Comparison of ENCODE assay signal across 28 mouse cellular contexts in genomic region chr11:115884361-115884760, GRCm38 (mm10). TPM values are rescaled to one million over a fixed set of nuclear protein-coding genes. Genes with fewer than 3 reads are reported as not detected.
DNase-seq lines count a peak whose midpoint lies in the region; ATAC-seq lines count a peak whose summit lies in the region.
"Had no signal": no experiment of that assay in that cellular context is flagged by ENCODE, and none has a peak within 500 bp of the region (broad histone marks: within the 10 kb centered on the region; RNA-seq: fewer than 3 reads in every experiment).

No protein-coding gene starts in this region.

- H3K4me1 ChIP-seq in kidney, embryonic 15.5 days: peaks cover 18% of the 10 kb centered on the region
- H3K4me1 ChIP-seq in intestine, embryonic 16.5 days (ENCODE audit: control insufficient read depth, insufficient read depth, low read length): peaks cover 22% of the 10 kb centered on the region
- H3K4me1 ChIP-seq: embryonic facial prominence, embryonic 12.5 days; heart, embryonic 12.5 days; limb, embryonic 13.5 days; midbrain, embryonic 12.5 days; neural tube, embryonic 12.5 days had no signal

- no peaks in the 10 kb centered on the region for H3K9me3 ChIP-seq in kidney, embryonic 15.5 days (replicated peaks)
- no peaks in the 10 kb centered on the region for H3K9me3 ChIP-seq in intestine, embryonic 16.5 days (ENCODE audit: control insufficient read depth, low read length)
- H3K9me3 ChIP-seq: embryonic facial prominence, embryonic 12.5 days; heart, embryonic 12.5 days; limb, embryonic 13.5 days; megakaryocyte, embryonic 14.5 days; midbrain, embryonic 12.5 days; neural tube, embryonic 12.5 days had no signal

- peak; percentile 25 for DNase-seq in kidney, adult 18-20 months
- peak; percentile 62 for DNase-seq in ES-CJ7 (ENCODE audit: low read depth, low spot score)
- DNase-seq in yolk sac, embryonic 10.5 days (ENCODE audit: low spot score): peak; percentile 58
- DNase-seq in left cerebral cortex, adult 9 months (ENCODE audit: low spot score in 2 of 2): no peak
- DNase-seq: adrenal gland, postnatal 10 days; cerebellum, adult 11 months; cerebellum, adult 9-10 months; embryo, embryonic 11 days; heart, adult 2 months; kidney, postnatal 10 days; lung, postnatal 4 days; right cerebral cortex, adult 18-20 months had no signal

- no peak overlapping the region for H3K27ac ChIP-seq in kidney, embryonic 15.5 days
- H3K27ac ChIP-seq in intestine, embryonic 16.5 days (ENCODE audit: low read length): peak overlapping the region; percentile 69; the same call in 1 of the 2 replicates
- H3K27ac ChIP-seq: embryonic facial prominence, embryonic 12.5 days; heart, adult 2 months; hindbrain, embryonic 14.5 days; layer of hippocampus, adult 2 months; left cerebral cortex, adult 2 months; limb, embryonic 13.5 days; midbrain, embryonic 12.5 days; neural tube, embryonic 12.5 days had no signal

- peaks cover 23% of the 10 kb centered on the region for H3K27me3 ChIP-seq in kidney, embryonic 15.5 days
- H3K27me3 ChIP-seq in intestine, embryonic 16.5 days (replicated peaks; ENCODE audit: control insufficient read depth, insufficient read depth, low read length): no peaks in the 10 kb centered on the region

- no peaks in the 10 kb centered on the region for H3K36me3 ChIP-seq in kidney, embryonic 15.5 days
- H3K36me3 ChIP-seq in intestine, embryonic 16.5 days (ENCODE audit: control insufficient read depth, insufficient read depth, low read length): peaks cover 4% of the 10 kb centered on the region; the same call in 1 of the 2 replicates
- H3K36me3 ChIP-seq: embryonic facial prominence, embryonic 12.5 days; heart, embryonic 12.5 days; limb, embryonic 13.5 days; midbrain, embryonic 12.5 days; neural tube, embryonic 12.5 days had no signal

- no peak overlapping the region for H3K4me3 ChIP-seq in kidney, embryonic 15.5 days (replicated peaks)
- no peak overlapping the region for H3K4me3 ChIP-seq in intestine, embryonic 16.5 days (ENCODE audit: low read length)
- H3K4me3 ChIP-seq: embryonic facial prominence, embryonic 12.5 days; heart, adult 2 months; heart, embryonic 12.5 days; layer of hippocampus, adult 2 months; left cerebral cortex, adult 2 months; limb, embryonic 13.5 days; megakaryocyte, embryonic 14.5 days; midbrain, embryonic 12.5 days; myocyte; neural tube, embryonic 12.5 days had no signal

- 84% methylated on average over 3 of the region's 3 CpGs for WGBS in kidney, embryonic 15.5 days
- WGBS in intestine, embryonic 16.5 days: 77% methylated on average over 3 of the region's 3 CpGs

- no peak overlapping the region for H3K9ac ChIP-seq in kidney, embryonic 15.5 days
- H3K9ac ChIP-seq in intestine, embryonic 16.5 days (ENCODE audit: low read depth, low read length): no peak overlapping the region
- H3K9ac ChIP-seq: embryonic facial prominence, embryonic 12.5 days; heart, embryonic 12.5 days; hindbrain, embryonic 14.5 days; midbrain, embryonic 12.5 days; neural tube, embryonic 12.5 days had no signal

- no peak overlapping the region for H3K4me2 ChIP-seq in kidney, embryonic 15.5 days
- no peak overlapping the region for H3K4me2 ChIP-seq in intestine, embryonic 16.5 days (ENCODE audit: low read depth, low read length)
- H3K4me2 ChIP-seq: embryonic facial prominence, embryonic 12.5 days; heart, embryonic 12.5 days; hindbrain, embryonic 14.5 days; limb, embryonic 13.5 days; liver, embryonic 11.5 days; midbrain, embryonic 12.5 days; neural tube, embryonic 12.5 days had no signal

- ATAC-seq in kidney, embryonic 15.5 days (replicated peaks; ENCODE audit: low FRiP score): no peak
- ATAC-seq in intestine, embryonic 16.5 days: peak; percentile 84
- no peak for ATAC-seq in activated CD4-positive, CD25-positive, alpha-beta regulatory T cell, adult 4 months
- ATAC-seq: forebrain, embryonic 16.5 days had no signal

RNA-seq across cellular contexts. Expression of gene Smim5, which starts 15.4 kb away (rescaled TPM):
- 3.9 and 4.1 TPM in 2 replicates for polyA plus RNA-seq in kidney, embryonic 15.5 days (2015; fragmentation: Nextera tagmentation; extraction: Ambion mirVana)
- 1.6 and 3.1 TPM in 2 replicates for polyA plus RNA-seq in intestine, embryonic 16.5 days (2015; fragmentation: Nextera tagmentation; extraction: Ambion mirVana)
- polyA plus RNA-seq in activated CD4-positive, CD25-positive, alpha-beta regulatory T cell, adult 4 months (2017; shearing (Covaris generic)): 1 to 10 TPM in 1 of 2 experiments, under 1 TPM in 1; 0.89 to 1.2 TPM

RNA-seq across cellular contexts. Expression of gene Myo15b, which starts 26.2 kb away (rescaled TPM):
- polyA plus RNA-seq in kidney, embryonic 15.5 days (2015; fragmentation: Nextera tagmentation; extraction: Ambion mirVana): 8.0 and 11.1 TPM in 2 replicates
- 168 and 230 TPM in 2 replicates for polyA plus RNA-seq in intestine, embryonic 16.5 days (2015; fragmentation: Nextera tagmentation; extraction: Ambion mirVana)
- not detected for polyA plus RNA-seq in activated CD4-positive, CD25-positive, alpha-beta regulatory T cell, adult 4 months (2017; shearing (Covaris generic))
- polyA plus RNA-seq: forebrain, embryonic 11.5 days; hindbrain, embryonic 14.5 days had no signal

RNA-seq across cellular contexts. Expression of gene Smim6, which starts 27.5 kb away (rescaled TPM):
- polyA plus RNA-seq in kidney, embryonic 15.5 days (2015; fragmentation: Nextera tagmentation; extraction: Ambion mirVana): 9.1 and 9.9 TPM in 2 replicates
- 33.8 and 38.6 TPM in 2 replicates for polyA plus RNA-seq in intestine, embryonic 16.5 days (2015; fragmentation: Nextera tagmentation; extraction: Ambion mirVana)
- 1 to 10 TPM; 2.5 to 3.6 TPM for polyA plus RNA-seq in activated CD4-positive, CD25-positive, alpha-beta regulatory T cell, adult 4 months (2017; shearing (Covaris generic))
- polyA plus RNA-seq: hindbrain, embryonic 14.5 days had no signal

RNA-seq across cellular contexts. Expression of gene Sap30bp, which starts 48.7 kb away (rescaled TPM):
- 41.6 and 44.5 TPM in 2 replicates for polyA plus RNA-seq in kidney, embryonic 15.5 days (2015; fragmentation: Nextera tagmentation; extraction: Ambion mirVana)
- 27.3 and 29.2 TPM in 2 replicates for polyA plus RNA-seq in intestine, embryonic 16.5 days (2015; fragmentation: Nextera tagmentation; extraction: Ambion mirVana)
- 10 to 100 TPM; 36.0 to 53.3 TPM for polyA plus RNA-seq in activated CD4-positive, CD25-positive, alpha-beta regulatory T cell, adult 4 months (2017; shearing (Covaris generic))

RNA-seq across cellular contexts. Expression of gene Recql5, which starts 48.9 kb away (rescaled TPM):
- polyA plus RNA-seq in kidney, embryonic 15.5 days (2015; fragmentation: Nextera tagmentation; extraction: Ambion mirVana): 21.3 and 24.3 TPM in 2 replicates
- 15.7 and 16.7 TPM in 2 replicates for polyA plus RNA-seq in intestine, embryonic 16.5 days (2015; fragmentation: Nextera tagmentation; extraction: Ambion mirVana)
- 10 to 100 TPM; 12.1 to 22.5 TPM for polyA plus RNA-seq in activated CD4-positive, CD25-positive, alpha-beta regulatory T cell, adult 4 months (2017; shearing (Covaris generic))

Comparison
In these comparisons a context has a peak if more than half of its experiments do, and no peak if none do; other contexts are left out.
1. DNase-seq: peak in kidney, adult 18-20 months (single experiment), ES-CJ7 (single experiment) and yolk sac, embryonic 10.5 days (single experiment); none in left cerebral cortex, adult 9 months (0 of 2).
2. RNA of gene Myo15b, which starts 26.2 kb away (polyA plus RNA-seq): 168 to 230 TPM in intestine, embryonic 16.5 days; 8.0 to 11.1 TPM in kidney, embryonic 15.5 days and not detected in activated CD4-positive, CD25-positive, alpha-beta regulatory T cell, adult 4 months; every median in the first group is over 10 times any median in the second.